Mouse (Mus musculus): ENCODE data around the gene Mex3a. TPM values are rescaled to one million over a fixed set of nuclear protein-coding genes. Genes with fewer than 3 reads are reported as not detected.

The Mex3a gene
- total and polyA plus RNA-seq, 2 experiments = under 0.01 to 0.04 TPM

- no peaks in the 10 kb centered on the region for H3K4me1 ChIP-seq (ENCODE audit: control insufficient read depth, insufficient read depth, low read length)
- no peak overlapping the region for H3K9ac ChIP-seq (ENCODE audit: low read depth, low read length)
- TF ChIP-seq CTCF (IDR thresholded peaks at IDR 0.05; ENCODE audit: low read depth, low read length) = no peak
- TF ChIP-seq POLR2A (IDR thresholded peaks at IDR 0.05; ENCODE audit: extremely low read depth, insufficient read depth, low read length) = no peak
- 87% methylated on average over 1 of the region's 1 CpGs for WGBS
- peaks cover 1% of the 10 kb centered on the region; the same call in 1 of the 2 replicates for H3K79me2 ChIP-seq (ENCODE audit: control insufficient read depth, insufficient read depth, low read length)
- H3K27me3 ChIP-seq (ENCODE audit: control insufficient read depth, insufficient read depth, low read length) = no peaks in the 10 kb centered on the region
- no peak for DNase-seq (ENCODE audit: extremely low read depth, low read depth, low spot score)
- no peak overlapping the region for H3K27ac ChIP-seq (replicated peaks; ENCODE audit: insufficient read depth, low read depth, low read length)
- peaks cover 7% of the 10 kb centered on the region; the same call in 1 of the 2 replicates for H3K36me3 ChIP-seq (ENCODE audit: control insufficient read depth, insufficient read depth, low read length)
- H3K4me3 ChIP-seq (ENCODE audit: insufficient read depth, low read depth, low read length) = no peak overlapping the region
Observed at GRCm38 (mm10) chr3:88487396-88487795, 44.8 kb upstream of the Mex3a start.

GRCm38 (mm10) chr3:88493706-88494582 lies 38.3 kb upstream of the Mex3a start:
- DNase-seq (ENCODE audit: extremely low read depth, low read depth, low spot score) = no peak
- peaks cover 8% of the 10 kb centered on the region for H3K79me2 ChIP-seq (ENCODE audit: control insufficient read depth, insufficient read depth, low read length)
- H3K4me3 ChIP-seq (ENCODE audit: insufficient read depth, low read depth, low read length) = no peak overlapping the region
- H3K27ac ChIP-seq (replicated peaks; ENCODE audit: insufficient read depth, low read depth, low read length) = no peak overlapping the region
- no peaks in the 10 kb centered on the region for H3K36me3 ChIP-seq (ENCODE audit: control insufficient read depth, insufficient read depth, low read length)
- 89% methylated on average over 11 of the region's 11 CpGs for WGBS
- H3K4me1 ChIP-seq (ENCODE audit: control insufficient read depth, insufficient read depth, low read length) = peaks cover 27% of the 10 kb centered on the region
- H3K9ac ChIP-seq (ENCODE audit: low read depth, low read length) = no peak overlapping the region
- TF ChIP-seq CTCF (IDR thresholded peaks at IDR 0.05; ENCODE audit: low read depth, low read length) = no peak
- no peak for TF ChIP-seq POLR2A (IDR thresholded peaks at IDR 0.05; ENCODE audit: extremely low read depth, insufficient read depth, low read length)
- H3K27me3 ChIP-seq (ENCODE audit: control insufficient read depth, insufficient read depth, low read length) = no peaks in the 10 kb centered on the region

GRCm38 (mm10) chr3:88494836-88495628 lies 37.2 kb upstream of the Mex3a start:
- Histone ChIP-seq H3K9ac (ENCODE audit: low read depth, low read length) (no peak overlapping the region), H3K79me2 (ENCODE audit: control insufficient read depth, insufficient read depth, low read length) (peaks cover 8% of the 10 kb centered on the region), H3K36me3 (ENCODE audit: control insufficient read depth, insufficient read depth, low read length) (no peaks in the 10 kb centered on the region), H3K4me1 (ENCODE audit: control insufficient read depth, insufficient read depth, low read length) (peaks cover 32% of the 10 kb centered on the region), H3K4me3 (ENCODE audit: insufficient read depth, low read depth, low read length) (no peak overlapping the region), H3K27me3 (ENCODE audit: control insufficient read depth, insufficient read depth, low read length) (no peaks in the 10 kb centered on the region), H3K27ac (replicated peaks; ENCODE audit: insufficient read depth, low read depth, low read length) (peak overlapping the region; percentile 4)
- TF ChIP-seq POLR2A (IDR thresholded peaks at IDR 0.05; ENCODE audit: extremely low read depth, insufficient read depth, low read length) (no peak), CTCF (IDR thresholded peaks at IDR 0.05; ENCODE audit: low read depth, low read length) (no peak)
- peak; percentile 43 for DNase-seq (ENCODE audit: extremely low read depth, low read depth, low spot score)
- WGBS = 50% methylated on average over 9 of the region's 9 CpGs

- Histone ChIP-seq H3K4me3 (ENCODE audit: insufficient read depth, low read depth, low read length) (no peak overlapping the region), H3K36me3 (ENCODE audit: control insufficient read depth, insufficient read depth, low read length) (no peaks in the 10 kb centered on the region), H3K4me1 (ENCODE audit: control insufficient read depth, insufficient read depth, low read length) (peaks cover 36% of the 10 kb centered on the region), H3K27ac (replicated peaks; ENCODE audit: insufficient read depth, low read depth, low read length) (peak overlapping the region; percentile 48), H3K27me3 (ENCODE audit: control insufficient read depth, insufficient read depth, low read length) (no peaks in the 10 kb centered on the region), H3K79me2 (ENCODE audit: control insufficient read depth, insufficient read depth, low read length) (peaks cover 11% of the 10 kb centered on the region), H3K9ac (ENCODE audit: low read depth, low read length) (peak overlapping the region; percentile 23; the same call in 1 of the 2 replicates)
- no peak for TF ChIP-seq CTCF (IDR thresholded peaks at IDR 0.05; ENCODE audit: low read depth, low read length)
- no peak for TF ChIP-seq POLR2A (IDR thresholded peaks at IDR 0.05; ENCODE audit: extremely low read depth, insufficient read depth, low read length)
- DNase-seq (ENCODE audit: extremely low read depth, low read depth, low spot score) = peak; percentile 51
- WGBS = 44% methylated on average over 10 of the region's 10 CpGs
Observed at GRCm38 (mm10) chr3:88495741-88496415, 36.3 kb upstream of the Mex3a start.

GRCm38 (mm10) chr3:88499580-88499979 lies 32.6 kb upstream of the Mex3a start:
- Histone ChIP-seq H3K27me3 (ENCODE audit: control insufficient read depth, insufficient read depth, low read length) (no peaks in the 10 kb centered on the region), H3K9ac (ENCODE audit: low read depth, low read length) (no peak overlapping the region), H3K4me1 (ENCODE audit: control insufficient read depth, insufficient read depth, low read length) (peaks cover 50% of the 10 kb centered on the region), H3K27ac (replicated peaks; ENCODE audit: insufficient read depth, low read depth, low read length) (peak overlapping the region; percentile 95), H3K79me2 (ENCODE audit: control insufficient read depth, insufficient read depth, low read length) (peaks cover 6% of the 10 kb centered on the region), H3K4me3 (ENCODE audit: insufficient read depth, low read depth, low read length) (no peak overlapping the region), H3K36me3 (ENCODE audit: control insufficient read depth, insufficient read depth, low read length) (no peaks in the 10 kb centered on the region)
- DNase-seq (ENCODE audit: extremely low read depth, low read depth, low spot score) = peak; percentile 61
- no peak for TF ChIP-seq POLR2A (IDR thresholded peaks at IDR 0.05; ENCODE audit: extremely low read depth, insufficient read depth, low read length)
- TF ChIP-seq CTCF (IDR thresholded peaks at IDR 0.05; ENCODE audit: low read depth, low read length) = no peak
- WGBS = 36% methylated on average over 4 of the region's 4 CpGs

Data from liver, adult 2 months (tissue).